Mouse (Mus musculus): ENCODE measurements around the gene Ptgr1.

Gene Ptgr1

DNA sequence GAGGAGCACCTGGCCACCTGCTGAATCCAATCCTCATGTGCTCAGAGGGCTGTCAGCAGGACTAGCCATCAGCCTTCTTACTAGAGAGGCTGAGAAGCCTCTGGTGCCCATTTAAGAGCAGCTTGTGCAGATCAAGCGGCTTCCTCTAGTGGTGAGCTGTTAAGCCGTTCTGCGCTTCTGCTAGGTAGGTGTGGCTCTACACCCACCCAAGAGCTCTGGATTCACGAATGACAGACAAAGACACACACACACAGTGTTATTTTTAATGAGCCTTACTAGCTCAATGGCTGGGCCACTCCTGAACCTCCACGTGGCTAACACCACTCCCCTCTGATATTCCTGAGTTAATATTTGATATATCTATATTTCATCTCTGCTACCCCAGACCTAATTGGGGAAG lies 61.3 kb downstream of the Ptgr1 start:
- DNase-seq = no peak

DNA sequence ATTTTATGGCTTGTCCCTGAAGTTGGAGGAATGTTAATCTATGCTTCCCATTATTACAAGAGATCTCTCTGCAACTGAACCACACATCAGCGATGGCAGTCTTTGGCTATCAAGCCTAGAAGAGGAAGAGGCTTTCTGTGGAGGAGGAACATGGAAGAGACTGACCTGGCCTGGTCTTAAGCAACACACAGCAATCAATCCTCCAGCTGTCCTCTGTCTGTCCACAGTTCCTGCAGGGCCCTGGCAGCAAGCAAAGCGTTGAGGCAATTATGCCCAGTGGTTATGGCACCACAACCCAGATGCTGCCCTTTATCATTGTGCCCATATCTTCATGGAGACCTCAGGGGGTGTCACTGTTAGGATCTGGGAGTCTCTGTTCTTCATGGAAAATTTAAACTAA lies 63.0 kb downstream of the Ptgr1 start:
- no peak for DNase-seq

Measured in B cell, adult 2 months (primary cell).